Mouse (Mus musculus) hindbrain, embryonic 15.5 days (tissue): ENCODE data around the gene Mrgbp. TPM values are rescaled to one million over a fixed set of nuclear protein-coding genes. Genes with fewer than 3 reads are reported as not detected.

Source experiments
- ATAC-seq: fragments of 200-750 bp; cut with Nextera tagmentation; 2 replicates; pipeline ENCODE4 v1.8.0; 2017; ENCODE audit warnings: low read depth, moderate number of reproducible peaks, moderate TSS enrichment; ENCODE audit not compliant: low FRiP score
- H3K27ac ChIP-seq: fragments of 300-500 bp; sonication (generic); replicated peaks from 2 replicates; pipeline ENCODE4 v1.5.1; 2015; ENCODE audit warnings: mild to moderate bottlenecking, inconsistent platforms
- H3K27me3 ChIP-seq: fragments of 300-500 bp; sonication (generic); 2 replicates; pipeline ENCODE4 v1.6.1; 2015; ENCODE audit warnings: control low read depth, inconsistent platforms
- H3K36me3 ChIP-seq: fragments of 300-500 bp; sonication (generic); 2 replicates; pipeline ENCODE4 v1.6.1; 2015; ENCODE audit warnings: control low read depth, inconsistent platforms
- H3K4me1 ChIP-seq: fragments of 300-500 bp; sonication (generic); replicated peaks from 2 replicates; pipeline ENCODE4 v1.6.1; 2015; ENCODE audit warnings: control low read depth, inconsistent platforms
- H3K4me2 ChIP-seq: fragments of 300-500 bp; sonication (generic); 2 replicates; pipeline ENCODE4 v1.6.1; 2015; ENCODE audit warnings: moderate library complexity, mild to moderate bottlenecking, inconsistent platforms
- H3K4me3 ChIP-seq: fragments of 300-500 bp; sonication (generic); 2 replicates; pipeline ENCODE4 v1.5.1; 2015; ENCODE audit warnings: mild to moderate bottlenecking, inconsistent platforms
- H3K9ac ChIP-seq: fragments of 300-500 bp; sonication (generic); 2 replicates; pipeline ENCODE4 v1.6.1; 2015; ENCODE audit warnings: inconsistent platforms
- H3K9me3 ChIP-seq: fragments of 300-500 bp; sonication (generic); 2 replicates; pipeline ENCODE4 v1.6.1; 2016; ENCODE audit warnings: control low read depth, inconsistent platforms
- WGBS: fragments of 180-500 bp; shearing (Covaris S2); methylation state at CpG from one replicate; pipeline ENCODE4 v1.1.7; 2015; 5-methylcytosine and 5-hydroxymethylcytosine counted together
- polyA plus RNA-seq: library from polyadenylated mRNA; unstranded; fragments of >200 nt; fragmentation: Nextera tagmentation; extraction: Ambion mirVana; gene quantifications from 2 replicates; pipeline ENCODE4 v1.2.1, GENCODE M21; 2015

The Mrgbp gene
- polyA plus RNA-seq, 1 experiment from 2014 or later: 40.6 TPM

DNA sequence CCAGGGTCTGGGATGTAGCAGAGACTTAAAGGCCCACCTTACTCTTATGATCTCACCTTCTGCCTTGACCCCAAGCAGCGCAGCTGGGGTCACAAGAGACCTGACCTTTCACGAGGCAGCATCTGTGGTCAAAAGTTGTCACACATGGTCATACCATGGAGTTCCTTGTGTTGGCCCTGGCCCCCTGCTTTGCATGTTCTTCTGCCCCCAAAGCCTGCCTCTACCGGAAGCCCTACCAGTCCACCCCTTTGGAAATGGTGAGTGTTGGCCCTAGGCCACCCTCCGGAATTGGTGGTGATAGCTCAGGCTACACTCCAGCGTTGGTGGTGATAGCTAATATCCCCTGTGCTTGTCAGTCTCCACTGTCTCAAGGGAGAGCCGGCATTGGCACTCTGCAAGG, 17.8 kb upstream of the Mrgbp start:
- H3K9ac ChIP-seq: no peak overlapping the region
- no peak for ATAC-seq
- H3K27ac ChIP-seq: no peak overlapping the region; the same call in 1 of the 2 replicates
- H3K9me3 ChIP-seq: no peaks in the 10 kb centered on the region
- H3K27me3 ChIP-seq: no peaks in the 10 kb centered on the region
- H3K4me1 ChIP-seq: peaks cover 13% of the 10 kb centered on the region
- H3K4me2 ChIP-seq: no peak overlapping the region
- no peaks in the 10 kb centered on the region for H3K36me3 ChIP-seq
- H3K4me3 ChIP-seq: no peak overlapping the region
- WGBS: 47% methylated on average over 6 of the region's 6 CpGs

DNA sequence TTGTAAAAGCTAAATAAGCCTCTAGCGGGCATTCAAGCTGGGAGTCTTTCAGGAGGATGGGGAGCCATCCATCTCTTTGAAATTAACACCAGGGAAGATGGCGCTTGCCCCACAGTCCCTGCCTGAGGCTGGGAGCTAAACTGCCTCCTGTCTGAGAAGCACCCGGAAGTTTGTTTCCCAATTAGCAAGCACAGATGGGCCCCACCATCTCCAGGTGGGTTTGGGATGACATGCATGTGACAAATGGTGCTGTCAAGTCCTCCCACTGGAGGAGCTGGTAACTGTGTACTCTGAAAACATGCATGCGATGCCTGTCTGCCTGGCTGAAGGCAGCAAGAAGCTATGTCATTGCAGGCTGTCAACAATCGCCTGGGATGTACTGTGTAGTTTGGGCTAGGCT, 17.3 kb upstream of the Mrgbp start:
- H3K27me3 ChIP-seq: no peaks in the 10 kb centered on the region
- H3K36me3 ChIP-seq: no peaks in the 10 kb centered on the region
- H3K9ac ChIP-seq: no peak overlapping the region
- no peaks in the 10 kb centered on the region for H3K9me3 ChIP-seq
- ATAC-seq: peak; percentile 63; the same call in 1 of the 2 replicates
- peaks cover 15% of the 10 kb centered on the region for H3K4me1 ChIP-seq
- H3K4me2 ChIP-seq: no peak overlapping the region
- no peak overlapping the region for H3K4me3 ChIP-seq
- WGBS: 22% methylated on average over 5 of the region's 5 CpGs
- H3K27ac ChIP-seq: no peak overlapping the region; the same call in 1 of the 2 replicates

DNA sequence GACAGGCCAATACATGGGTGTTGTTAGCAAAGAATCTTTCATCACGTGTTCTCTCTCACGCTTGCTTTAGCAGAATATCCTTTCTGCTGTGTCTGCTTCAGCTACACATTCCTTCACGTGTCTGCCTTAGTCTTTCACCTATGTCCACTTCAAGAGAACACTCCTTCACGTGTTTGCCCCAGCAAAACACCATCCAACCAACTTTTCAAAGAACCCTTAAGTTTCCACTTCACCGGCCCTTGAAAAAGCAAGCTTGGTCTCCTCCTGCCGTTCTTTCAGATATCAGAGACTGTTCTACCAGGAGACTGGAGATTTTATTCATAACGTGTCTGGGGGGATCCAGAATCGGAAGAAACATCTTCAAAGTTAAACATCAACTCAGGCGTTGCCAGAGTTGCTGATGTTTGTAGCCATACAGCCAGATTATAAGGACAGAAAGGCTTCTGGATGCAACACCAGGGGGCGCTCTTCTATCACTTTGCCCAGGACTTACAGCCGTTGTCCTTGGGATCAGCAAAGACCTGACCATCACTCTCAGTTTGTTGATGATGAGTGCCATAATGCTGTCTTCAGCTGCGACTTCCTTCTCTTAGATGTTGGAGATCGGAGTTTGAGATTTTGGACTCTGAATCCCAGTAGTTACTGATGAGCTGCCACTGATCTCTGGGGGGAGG, 14.7 kb upstream of the Mrgbp start:
- Histone ChIP-seq H3K27ac (no peak overlapping the region), H3K9ac (no peak overlapping the region), H3K4me1 (peaks cover 23% of the 10 kb centered on the region), H3K27me3 (no peaks in the 10 kb centered on the region), H3K4me2 (no peak overlapping the region), H3K9me3 (no peaks in the 10 kb centered on the region), H3K4me3 (no peak overlapping the region), H3K36me3 (no peaks in the 10 kb centered on the region)
- no peak for ATAC-seq
- 40% methylated on average over 13 of the region's 13 CpGs for WGBS

DNA sequence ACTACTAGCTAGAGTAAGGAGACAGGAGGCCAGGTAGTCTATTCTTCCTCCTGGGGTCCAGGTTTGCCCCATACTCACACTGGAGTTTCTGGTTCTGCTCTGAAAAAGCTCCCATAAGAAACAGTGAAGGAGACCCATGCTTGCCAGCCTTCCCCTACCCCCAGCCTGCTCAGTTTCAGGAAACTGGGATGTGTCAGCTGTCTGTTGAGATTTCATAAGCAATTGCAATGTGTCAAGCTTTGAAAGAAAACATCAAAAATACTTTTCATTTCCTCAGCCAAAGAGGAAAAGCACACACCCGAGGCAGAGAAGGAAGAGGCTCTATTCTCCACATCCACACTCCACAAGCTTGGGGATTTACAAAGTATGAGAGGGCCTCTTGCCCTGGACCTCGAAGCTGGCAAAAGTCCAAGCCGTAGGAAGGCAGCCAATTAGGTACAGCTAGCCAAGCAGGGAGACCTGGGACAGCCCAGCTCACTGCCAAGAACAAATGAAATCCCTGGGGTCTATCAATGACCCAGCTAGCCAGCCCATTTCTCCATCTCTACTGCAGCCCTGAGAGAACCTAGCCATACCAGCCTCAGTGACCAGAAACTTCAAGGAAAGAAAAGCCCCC, 12.0 kb upstream of the Mrgbp start:
- ATAC-seq: peak; percentile 79; the same call in 1 of the 2 replicates
- no peak overlapping the region for H3K4me3 ChIP-seq
- H3K27me3 ChIP-seq: 0 out of 2 replicates have a peak, but pooled peaks cover 3% of the 10 kb centered on the region
- 51% methylated on average over 3 of the region's 3 CpGs for WGBS
- peaks cover 12% of the 10 kb centered on the region for H3K4me1 ChIP-seq
- H3K4me2 ChIP-seq: no peak overlapping the region
- no peak overlapping the region for H3K9ac ChIP-seq
- H3K9me3 ChIP-seq: no peaks in the 10 kb centered on the region
- H3K27ac ChIP-seq: no peak overlapping the region
- H3K36me3 ChIP-seq: no peaks in the 10 kb centered on the region

DNA sequence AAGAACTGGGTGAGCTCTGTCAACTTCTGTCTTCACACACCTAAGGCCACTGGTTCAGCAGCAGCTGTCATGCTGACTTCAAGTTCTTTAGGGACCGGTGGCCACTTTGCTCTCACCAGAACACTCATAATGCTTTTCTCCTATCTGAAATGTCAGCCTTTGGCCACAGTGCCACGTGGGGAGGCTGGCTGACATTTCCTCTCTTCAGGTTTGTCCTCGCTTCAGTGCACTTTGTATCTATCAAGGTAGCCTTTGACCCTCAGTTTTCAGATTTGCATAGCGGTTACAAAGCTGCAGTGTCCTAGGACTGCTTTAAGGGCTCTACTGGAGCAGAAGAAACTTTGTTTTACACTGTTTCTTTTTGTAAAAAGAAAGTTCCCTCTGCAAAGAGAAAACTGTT, 4.6 kb upstream of the Mrgbp start:
- Histone ChIP-seq H3K4me1 (no peaks in the 10 kb centered on the region), H3K36me3 (no peaks in the 10 kb centered on the region), H3K4me2 (no peak overlapping the region), H3K9me3 (no peaks in the 10 kb centered on the region), H3K27ac (no peak overlapping the region), H3K9ac (no peak overlapping the region), H3K27me3 (peaks cover 11% of the 10 kb centered on the region), H3K4me3 (no peak overlapping the region)
- WGBS: 26% methylated on average over 4 of the region's 4 CpGs
- no peak for ATAC-seq

DNA sequence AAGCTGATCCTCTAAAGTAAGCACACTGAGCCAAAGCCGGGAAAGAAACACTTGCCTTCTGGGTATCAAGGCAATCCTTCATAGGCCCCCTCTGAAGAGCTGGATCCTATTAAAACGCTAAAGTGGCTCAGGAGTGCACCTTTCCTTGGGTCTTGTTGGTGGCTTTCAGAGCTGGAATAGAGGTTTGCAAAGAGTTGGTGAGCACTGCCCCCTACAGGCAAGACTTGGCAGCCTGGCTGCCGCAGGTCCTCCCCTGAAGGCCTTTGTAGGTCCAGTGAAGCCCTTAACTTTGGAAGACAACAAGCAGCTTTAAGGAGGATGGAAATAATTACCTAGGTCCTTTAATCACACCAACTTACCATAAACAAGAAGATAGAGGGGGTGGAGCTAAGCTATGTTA, 2.4 kb upstream of the Mrgbp start:
- Histone ChIP-seq H3K4me1 (peaks cover 9% of the 10 kb centered on the region), H3K36me3 (no peaks in the 10 kb centered on the region), H3K4me3 (no peak overlapping the region), H3K9me3 (no peaks in the 10 kb centered on the region), H3K27me3 (peaks cover 8% of the 10 kb centered on the region), H3K4me2 (no peak overlapping the region), H3K9ac (no peak overlapping the region), H3K27ac (no peak overlapping the region)
- ATAC-seq: no peak
- WGBS: 10% methylated on average over 3 of the region's 3 CpGs

DNA sequence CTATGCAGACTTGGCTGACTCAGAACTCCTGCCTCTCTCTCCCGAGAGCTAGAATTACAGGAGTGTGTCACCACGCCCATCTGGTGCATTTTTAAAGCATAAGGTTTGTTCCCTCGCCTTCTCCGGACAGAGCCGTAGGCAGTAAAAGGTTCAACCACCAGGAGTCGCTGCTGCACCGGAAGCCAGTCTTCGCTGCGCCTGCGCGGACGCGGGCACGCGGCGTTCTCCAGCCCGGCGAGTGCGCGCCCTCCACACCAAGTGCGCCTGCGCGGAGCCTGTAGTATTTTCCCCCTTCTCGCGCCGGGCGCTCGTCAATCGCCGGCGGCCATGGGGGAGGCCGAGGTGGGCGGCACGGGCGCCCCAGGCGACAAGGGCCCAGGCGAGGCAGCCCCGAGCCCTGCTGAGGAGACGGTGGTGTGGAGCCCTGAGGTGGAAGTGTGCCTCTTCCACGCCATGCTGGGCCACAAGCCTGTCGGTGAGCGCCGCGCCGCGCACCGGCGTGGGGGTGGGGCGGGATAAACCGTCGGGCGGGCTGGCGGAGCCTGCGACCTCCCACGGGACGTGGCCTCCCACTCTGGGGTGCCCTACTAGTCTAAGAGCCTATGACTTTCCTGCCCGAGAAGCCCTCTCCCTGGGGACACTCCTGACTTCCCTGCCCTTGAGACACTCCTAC, 1.5 kb downstream of the Mrgbp start:
- under 1% methylated on average over 55 of the region's 57 CpGs for WGBS
- Histone ChIP-seq H3K4me2 (peak overlapping the region; percentile 73), H3K4me3 (peak overlapping the region; percentile 85), H3K9ac (peak overlapping the region; percentile 98), H3K4me1 (peaks cover 28% of the 10 kb centered on the region), H3K36me3 (peaks cover 9% of the 10 kb centered on the region), H3K27me3 (peaks cover 8% of the 10 kb centered on the region), H3K27ac (peak overlapping the region; percentile 77), H3K9me3 (no peaks in the 10 kb centered on the region)
- peak; percentile 78 for ATAC-seq

DNA sequence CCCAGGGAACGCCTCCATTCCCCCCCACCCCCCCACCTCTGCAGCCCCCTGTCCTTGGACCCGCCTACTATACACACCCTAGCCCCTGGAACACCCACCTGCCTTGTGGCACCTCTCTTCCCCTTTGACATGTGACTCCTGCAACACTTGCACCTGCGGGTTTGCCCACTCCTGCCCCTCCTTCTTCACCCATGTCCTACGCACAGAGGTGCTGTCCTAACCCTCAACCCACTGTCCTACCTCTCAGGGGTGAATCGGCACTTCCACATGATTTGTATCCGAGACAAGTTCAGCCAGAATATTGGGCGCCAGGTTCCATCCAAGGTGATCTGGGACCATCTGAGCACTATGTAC, 2.0 kb downstream of the Mrgbp start:
- peak overlapping the region; percentile 73 for H3K4me2 ChIP-seq
- H3K9ac ChIP-seq: peak overlapping the region; percentile 98
- WGBS: 27% methylated on average over 7 of the region's 7 CpGs
- H3K27ac ChIP-seq: 0 out of 2 replicates have a peak overlapping the region, but pooled peaks have one; percentile 77
- peaks cover 9% of the 10 kb centered on the region for H3K36me3 ChIP-seq
- peaks cover 28% of the 10 kb centered on the region for H3K4me1 ChIP-seq
- peaks cover 8% of the 10 kb centered on the region for H3K27me3 ChIP-seq
- no peak; the same call in 1 of the 2 replicates for ATAC-seq
- H3K9me3 ChIP-seq: no peaks in the 10 kb centered on the region
- peak overlapping the region; percentile 85 for H3K4me3 ChIP-seq

DNA sequence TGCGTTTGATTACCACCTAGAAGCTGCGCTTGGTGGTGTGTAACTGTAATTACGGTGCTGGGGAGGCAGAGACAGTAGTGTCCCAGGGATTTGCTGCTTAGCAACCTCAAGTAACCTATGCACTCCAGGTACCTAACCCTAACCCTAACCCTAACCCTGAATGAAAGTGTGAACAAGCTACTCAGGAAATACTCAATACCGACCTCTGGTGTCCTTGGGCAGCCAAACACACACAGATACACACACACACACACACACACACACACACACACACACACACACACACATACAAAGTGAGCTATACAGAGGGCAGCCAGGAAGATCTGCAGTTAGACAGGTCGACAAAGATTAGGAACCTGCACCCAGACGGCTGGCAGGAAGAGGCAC, 7.6 kb downstream of the Mrgbp start:
- H3K36me3 ChIP-seq: peaks cover 34% of the 10 kb centered on the region
- H3K9me3 ChIP-seq: no peaks in the 10 kb centered on the region
- peak overlapping the region; percentile 83 for H3K4me3 ChIP-seq
- no peak for ATAC-seq
- H3K27ac ChIP-seq: peak overlapping the region; percentile 89
- H3K9ac ChIP-seq: peak overlapping the region; percentile 90
- H3K4me2 ChIP-seq: peak overlapping the region; percentile 83
- H3K4me1 ChIP-seq: peaks cover 30% of the 10 kb centered on the region
- WGBS: 44% methylated on average over 6 of the region's 6 CpGs
- H3K27me3 ChIP-seq: no peaks in the 10 kb centered on the region

DNA sequence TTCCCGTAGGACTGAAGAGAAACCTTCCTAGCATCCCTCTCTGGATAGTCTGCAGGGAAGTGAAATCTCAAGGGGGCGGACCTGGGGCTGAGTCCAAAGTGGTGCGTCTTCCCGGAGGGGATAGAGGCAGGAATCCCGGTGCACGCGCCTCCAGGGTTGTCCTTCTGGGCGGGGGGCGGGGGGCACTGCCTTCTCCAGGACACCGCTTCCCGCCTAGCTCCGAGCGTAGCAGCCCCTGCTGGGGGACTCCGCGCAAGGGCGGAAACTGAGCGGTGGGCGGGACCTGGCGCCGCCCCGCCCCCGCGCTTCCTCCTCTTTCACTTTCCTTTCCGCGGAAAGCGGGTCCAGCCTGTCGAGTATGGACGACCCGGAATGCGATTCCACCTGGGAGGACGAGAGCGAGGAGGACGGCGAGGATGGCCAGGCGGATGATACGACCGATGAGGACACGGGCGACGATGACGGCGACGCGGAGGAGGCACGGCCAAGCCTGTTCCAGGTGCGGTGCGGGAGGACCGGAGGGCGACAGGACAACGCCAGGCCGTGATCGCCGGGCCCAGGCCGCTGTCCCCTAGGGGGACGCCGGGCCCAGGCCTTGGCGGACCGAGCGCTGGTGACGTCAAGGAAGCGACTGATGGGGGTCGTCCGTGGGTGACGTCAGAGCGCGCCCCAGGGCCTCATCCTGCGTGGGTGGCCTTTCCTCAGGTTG, 8.2 kb downstream of the Mrgbp start, which contains the start of gene Ogfr:
Gene Ogfr, plus strand, starts transcription at position 123 of the 709 bp plus-strand sequence.
- Histone ChIP-seq H3K9ac (peak within 1 kb of the TSS; percentile 90), H3K4me1 (peaks cover 24% of the 10 kb centered on the region), H3K9me3 (no peaks in the 10 kb centered on the region), H3K4me2 (peak within 1 kb of the TSS; percentile 83), H3K4me3 (peak within 1 kb of the TSS; percentile 83), H3K27ac (peak within 1 kb of the TSS; percentile 89), H3K36me3 (peaks cover 38% of the 10 kb centered on the region), H3K27me3 (no peaks in the 10 kb centered on the region)
- peak; percentile 91 for ATAC-seq
- WGBS: under 1% methylated on average over 58 of the region's 67 CpGs

DNA sequence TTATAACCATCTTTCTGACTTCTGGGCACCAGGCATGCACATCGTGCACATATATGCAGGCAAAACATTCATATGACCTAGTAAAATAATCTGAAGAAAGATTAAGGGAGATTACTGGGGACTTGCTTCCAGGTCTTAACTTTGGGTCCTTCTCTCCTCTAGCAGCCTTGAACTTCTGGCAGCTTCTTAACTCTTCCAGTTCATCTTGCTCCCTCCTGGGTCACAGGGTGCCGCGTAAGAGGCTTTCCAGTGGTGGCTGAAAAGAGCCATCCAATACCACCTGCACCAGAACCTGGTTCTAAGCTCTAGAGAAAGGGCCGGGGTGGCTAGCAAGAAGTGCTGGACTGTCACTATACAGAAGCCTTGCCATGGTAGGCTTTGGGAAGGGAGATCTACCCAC, 16.4 kb downstream of the Mrgbp start, which contains the start of gene Col9a3:
Gene Col9a3, plus strand, starts transcription at position 301 of the 400 bp plus-strand sequence.
- Histone ChIP-seq H3K27me3 (peaks cover 3% of the 10 kb centered on the region), H3K36me3 (peaks cover 26% of the 10 kb centered on the region), H3K4me1 (peaks cover 32% of the 10 kb centered on the region), H3K27ac (peak within 1 kb of the TSS; percentile 67), H3K4me3 (peak within 1 kb of the TSS; percentile 35), H3K9me3 (no peaks in the 10 kb centered on the region), H3K4me2 (peak within 1 kb of the TSS; percentile 62), H3K9ac (peak within 1 kb of the TSS; percentile 34)
- WGBS: 48% methylated on average over 4 of the region's 4 CpGs
- ATAC-seq: no peak
